Mouse (Mus musculus): ENCODE measurements at regions not wholly inside any gene's neighbourhood (a gene's known extent, or its start where the extent isn't known, plus 50 kb on each side); places are given as distances from the start of the nearest gene placed in this dataset.

GRCm38 (mm10) chr8:103230741-103231475 is 445.5 kb upstream of the Cdh11 start:
- Histone ChIP-seq H3K9ac (ENCODE audit: low read depth, low read length) (no peak overlapping the region), H3K36me3 (ENCODE audit: control insufficient read depth, insufficient read depth, low read length) (no peaks in the 10 kb centered on the region), H3K4me2 (ENCODE audit: low read length) (no peak overlapping the region), H3K9me3 (ENCODE audit: control insufficient read depth, low read length) (no peaks in the 10 kb centered on the region), H3K27ac (ENCODE audit: low read depth, low read length) (no peak overlapping the region), H3K4me1 (ENCODE audit: control insufficient read depth, insufficient read depth, low read depth, low read length) (no peaks in the 10 kb centered on the region), H3K27me3 (replicated peaks; ENCODE audit: control insufficient read depth, insufficient read depth, low read length) (no peaks in the 10 kb centered on the region), H3K4me3 (ENCODE audit: low read length) (no peak overlapping the region)
- ATAC-seq, result no peak
- WGBS, result 76% methylated on average over 9 of the region's 9 CpGs

GRCm38 (mm10) chr8:103234374-103234773 is 448.9 kb upstream of the Cdh11 start:
- no peaks in the 10 kb centered on the region for H3K9me3 ChIP-seq (ENCODE audit: control insufficient read depth, low read length)
- no peak overlapping the region for H3K9ac ChIP-seq (ENCODE audit: low read depth, low read length)
- H3K27me3 ChIP-seq (replicated peaks; ENCODE audit: control insufficient read depth, insufficient read depth, low read length), result no peaks in the 10 kb centered on the region
- no peak overlapping the region for H3K4me2 ChIP-seq (ENCODE audit: low read length)
- H3K4me3 ChIP-seq (ENCODE audit: low read length), result no peak overlapping the region
- no peaks in the 10 kb centered on the region for H3K4me1 ChIP-seq (ENCODE audit: control insufficient read depth, insufficient read depth, low read depth, low read length)
- H3K36me3 ChIP-seq (ENCODE audit: control insufficient read depth, insufficient read depth, low read length), result no peaks in the 10 kb centered on the region
- WGBS, result 61% methylated on average over 2 of the region's 2 CpGs
- no peak overlapping the region for H3K27ac ChIP-seq (ENCODE audit: low read depth, low read length)
- ATAC-seq, result peak; percentile 58; the same call in 1 of the 2 replicates

- Histone ChIP-seq H3K4me3 (ENCODE audit: low read length) (no peak overlapping the region), H3K9me3 (ENCODE audit: control insufficient read depth, low read length) (no peaks in the 10 kb centered on the region), H3K4me1 (ENCODE audit: control insufficient read depth, insufficient read depth, low read depth, low read length) (no peaks in the 10 kb centered on the region), H3K9ac (ENCODE audit: low read depth, low read length) (no peak overlapping the region), H3K27me3 (replicated peaks; ENCODE audit: control insufficient read depth, insufficient read depth, low read length) (no peaks in the 10 kb centered on the region), H3K4me2 (ENCODE audit: low read length) (no peak overlapping the region), H3K36me3 (ENCODE audit: control insufficient read depth, insufficient read depth, low read length) (no peaks in the 10 kb centered on the region), H3K27ac (ENCODE audit: low read depth, low read length) (no peak overlapping the region)
- ATAC-seq, result no peak
- 46% methylated on average over 1 of the region's 1 CpGs for WGBS
These were observed 450.2 kb upstream of the Cdh11 start for GRCm38 (mm10) chr8:103235614-103236013.

- no peak for ATAC-seq
- no peak overlapping the region for H3K4me2 ChIP-seq (ENCODE audit: low read length)
- no peak overlapping the region for H3K4me3 ChIP-seq (ENCODE audit: low read length)
- no peak overlapping the region for H3K9ac ChIP-seq (ENCODE audit: low read depth, low read length)
- no peaks in the 10 kb centered on the region for H3K36me3 ChIP-seq (ENCODE audit: control insufficient read depth, insufficient read depth, low read length)
- no peak overlapping the region for H3K27ac ChIP-seq (ENCODE audit: low read depth, low read length)
- no peaks in the 10 kb centered on the region for H3K9me3 ChIP-seq (ENCODE audit: control insufficient read depth, low read length)
- no peaks in the 10 kb centered on the region for H3K4me1 ChIP-seq (ENCODE audit: control insufficient read depth, insufficient read depth, low read depth, low read length)
- no peaks in the 10 kb centered on the region for H3K27me3 ChIP-seq (replicated peaks; ENCODE audit: control insufficient read depth, insufficient read depth, low read length)
These were observed 453.1 kb upstream of the Cdh11 start for GRCm38 (mm10) chr8:103238456-103238970.

DNA sequence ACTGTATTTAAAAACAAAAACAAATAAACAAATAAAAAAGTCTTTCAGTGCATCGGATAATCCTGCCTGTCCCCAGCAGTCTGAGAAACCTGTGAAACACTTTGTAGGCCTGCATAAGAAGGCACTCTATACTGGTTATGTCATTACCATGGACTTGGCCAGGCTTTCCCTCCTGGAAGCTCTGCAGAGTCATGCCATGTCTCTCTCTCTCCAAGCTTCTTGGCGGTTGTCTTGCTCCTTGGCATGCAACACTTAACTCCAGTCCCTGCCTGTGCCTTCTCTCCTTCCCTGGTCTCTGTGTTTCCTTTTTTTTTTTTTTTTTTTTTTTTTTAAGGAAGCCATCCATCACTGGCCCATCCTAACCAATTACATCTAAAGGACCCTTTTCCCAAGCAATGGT is 458.7 kb upstream of the Cdh11 start:
- Histone ChIP-seq H3K27ac (ENCODE audit: low read depth, low read length) (no peak overlapping the region), H3K27me3 (replicated peaks; ENCODE audit: control insufficient read depth, insufficient read depth, low read length) (no peaks in the 10 kb centered on the region), H3K9ac (ENCODE audit: low read depth, low read length) (no peak overlapping the region), H3K36me3 (ENCODE audit: control insufficient read depth, insufficient read depth, low read length) (no peaks in the 10 kb centered on the region), H3K4me3 (ENCODE audit: low read length) (no peak overlapping the region), H3K4me2 (ENCODE audit: low read length) (no peak overlapping the region), H3K9me3 (ENCODE audit: control insufficient read depth, low read length) (0 out of 2 replicates have a peak, but pooled peaks cover 2% of the 10 kb centered on the region), H3K4me1 (ENCODE audit: control insufficient read depth, insufficient read depth, low read depth, low read length) (no peaks in the 10 kb centered on the region)
- 79% methylated on average over 2 of the region's 2 CpGs for WGBS
- no peak for ATAC-seq

DNA sequence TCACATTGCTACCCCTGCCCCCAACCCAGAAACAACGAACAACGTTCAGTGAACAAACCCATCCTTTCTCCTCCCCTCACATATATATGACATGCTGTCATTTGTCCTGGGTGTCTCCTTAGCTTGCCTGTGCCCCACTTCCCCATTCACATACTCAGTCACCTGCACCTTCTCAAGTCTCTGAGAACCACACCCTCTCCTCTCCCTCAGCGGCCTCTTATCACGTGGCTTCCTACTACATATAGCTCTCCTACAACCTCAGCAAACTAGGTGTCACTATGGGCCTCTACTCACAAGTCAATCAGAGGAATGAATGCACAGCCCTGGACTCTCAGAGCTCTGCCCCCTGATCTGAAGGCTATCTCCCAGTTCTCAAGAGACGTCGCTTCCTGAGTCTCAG is 459.2 kb upstream of the Cdh11 start:
- H3K27me3 ChIP-seq (replicated peaks; ENCODE audit: control insufficient read depth, insufficient read depth, low read length), result no peaks in the 10 kb centered on the region
- ATAC-seq, result no peak
- H3K9ac ChIP-seq (ENCODE audit: low read depth, low read length), result no peak overlapping the region
- WGBS, result 86% methylated on average over 6 of the region's 6 CpGs
- no peak overlapping the region for H3K4me3 ChIP-seq (ENCODE audit: low read length)
- no peak overlapping the region for H3K4me2 ChIP-seq (ENCODE audit: low read length)
- 0 out of 2 replicates have a peak, but pooled peaks cover 2% of the 10 kb centered on the region for H3K9me3 ChIP-seq (ENCODE audit: control insufficient read depth, low read length)
- H3K27ac ChIP-seq (ENCODE audit: low read depth, low read length), result no peak overlapping the region
- no peaks in the 10 kb centered on the region for H3K4me1 ChIP-seq (ENCODE audit: control insufficient read depth, insufficient read depth, low read depth, low read length)
- H3K36me3 ChIP-seq (ENCODE audit: control insufficient read depth, insufficient read depth, low read length), result no peaks in the 10 kb centered on the region

DNA sequence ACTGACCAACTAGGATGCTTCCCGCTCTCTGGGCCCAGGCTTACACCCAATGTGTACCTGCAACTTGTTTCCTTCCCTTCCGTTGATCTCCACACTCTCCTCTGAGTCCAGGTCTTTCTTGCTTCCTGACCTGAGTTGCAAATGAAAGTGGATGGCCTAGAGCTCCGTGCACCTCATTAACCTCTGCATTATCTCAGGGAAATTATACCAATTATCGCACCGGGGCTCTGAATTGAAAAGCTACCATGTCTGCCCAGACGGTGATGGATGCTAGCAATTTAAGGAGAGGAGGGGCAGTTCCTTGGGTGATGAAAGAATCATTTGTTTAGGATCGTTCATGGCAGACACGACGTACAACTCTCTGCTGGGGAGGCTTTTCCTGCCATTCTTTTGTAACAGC is 460.4 kb upstream of the Cdh11 start:
- no peaks in the 10 kb centered on the region for H3K27me3 ChIP-seq (replicated peaks; ENCODE audit: control insufficient read depth, insufficient read depth, low read length)
- 19% methylated on average over 9 of the region's 9 CpGs for WGBS
- no peaks in the 10 kb centered on the region for H3K36me3 ChIP-seq (ENCODE audit: control insufficient read depth, insufficient read depth, low read length)
- H3K27ac ChIP-seq (ENCODE audit: low read depth, low read length), result no peak overlapping the region
- H3K9ac ChIP-seq (ENCODE audit: low read depth, low read length), result no peak overlapping the region
- no peaks in the 10 kb centered on the region for H3K4me1 ChIP-seq (ENCODE audit: control insufficient read depth, insufficient read depth, low read depth, low read length)
- H3K9me3 ChIP-seq (ENCODE audit: control insufficient read depth, low read length), result 0 out of 2 replicates have a peak, but pooled peaks cover 2% of the 10 kb centered on the region
- H3K4me2 ChIP-seq (ENCODE audit: low read length), result no peak overlapping the region
- ATAC-seq, result 0 out of 2 replicates have a peak, but pooled peaks have one; percentile 30
- H3K4me3 ChIP-seq (ENCODE audit: low read length), result no peak overlapping the region

- H3K9me3 ChIP-seq (ENCODE audit: control insufficient read depth, low read length), result no peaks in the 10 kb centered on the region
- no peak overlapping the region for H3K27ac ChIP-seq (ENCODE audit: low read depth, low read length)
- no peak overlapping the region for H3K4me3 ChIP-seq (ENCODE audit: low read length)
- no peaks in the 10 kb centered on the region for H3K27me3 ChIP-seq (replicated peaks; ENCODE audit: control insufficient read depth, insufficient read depth, low read length)
- H3K4me2 ChIP-seq (ENCODE audit: low read length), result no peak overlapping the region
- no peak for ATAC-seq
- no peaks in the 10 kb centered on the region for H3K36me3 ChIP-seq (ENCODE audit: control insufficient read depth, insufficient read depth, low read length)
- no peak overlapping the region for H3K9ac ChIP-seq (ENCODE audit: low read depth, low read length)
- H3K4me1 ChIP-seq (ENCODE audit: control insufficient read depth, insufficient read depth, low read depth, low read length), result no peaks in the 10 kb centered on the region
These were observed 475.8 kb upstream of the Cdh11 start for GRCm38 (mm10) chr8:103261236-103261635.

DNA sequence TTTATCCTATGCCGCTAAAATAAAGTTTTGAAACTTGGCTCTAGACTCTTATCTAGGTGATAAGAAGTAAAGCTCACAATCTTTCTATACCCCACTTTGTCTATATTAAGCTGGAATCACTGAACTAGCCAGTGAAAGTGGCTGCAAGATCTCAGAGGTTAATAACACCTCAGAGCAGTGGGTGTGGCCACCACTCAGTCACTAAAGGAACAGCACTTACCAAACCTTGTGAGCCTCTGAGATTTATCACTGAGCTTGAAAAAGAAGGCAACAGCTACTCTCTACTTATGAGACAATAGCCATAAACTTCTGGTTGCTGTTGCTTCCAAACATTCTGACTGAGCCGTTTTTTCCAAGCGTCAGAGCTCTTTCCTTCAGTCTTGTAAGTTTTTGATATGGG is 484.6 kb upstream of the Cdh11 start:
- Histone ChIP-seq H3K36me3 (ENCODE audit: control insufficient read depth, insufficient read depth, low read length) (no peaks in the 10 kb centered on the region), H3K27me3 (replicated peaks; ENCODE audit: control insufficient read depth, insufficient read depth, low read length) (no peaks in the 10 kb centered on the region), H3K4me1 (ENCODE audit: control insufficient read depth, insufficient read depth, low read depth, low read length) (peaks cover 3% of the 10 kb centered on the region; the same call in 1 of the 2 replicates), H3K9me3 (ENCODE audit: control insufficient read depth, low read length) (no peaks in the 10 kb centered on the region), H3K9ac (ENCODE audit: low read depth, low read length) (no peak overlapping the region), H3K4me3 (ENCODE audit: low read length) (no peak overlapping the region), H3K4me2 (ENCODE audit: low read length) (no peak overlapping the region), H3K27ac (ENCODE audit: low read depth, low read length) (no peak overlapping the region)
- no peak for ATAC-seq
- 91% methylated on average over 3 of the region's 3 CpGs for WGBS

All from hindbrain, embryonic 16.5 days (tissue).